Mouse (Mus musculus) liver, adult (tissue): ENCODE measurements around the gene Cnnm2.

Experiments
- GATA4 ChIP-seq: IDR thresholded peaks from 2 replicates; pipeline ENCODE4 v1.6.1; 2014; ENCODE audit warnings: mild to moderate bottlenecking, low read length; ENCODE audit not compliant: insufficient replicate concordance

Gene Cnnm2

DNA sequence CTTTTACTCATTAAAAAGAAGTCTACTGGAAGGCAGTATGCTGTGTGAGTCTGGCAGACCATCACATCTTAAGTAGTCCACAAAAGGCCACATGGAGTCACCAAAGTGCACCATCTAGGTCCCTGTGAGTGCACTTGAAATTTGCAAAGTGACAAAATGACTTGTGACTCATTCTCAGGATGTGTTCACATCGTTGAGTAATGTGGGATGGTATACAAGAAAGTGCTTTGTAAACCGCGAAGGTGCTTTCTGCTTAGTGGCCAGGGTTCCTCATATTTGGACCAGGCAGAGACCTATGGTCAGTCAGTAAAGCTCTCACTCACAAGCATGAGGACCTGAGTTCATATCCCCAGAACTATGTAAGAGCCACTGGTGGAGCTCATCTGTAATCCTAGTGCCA, 13.6 kb upstream of the Cnnm2 start:
- no peak for TF ChIP-seq GATA4

GRCm38 (mm10) chr19:46752235-46752634, 9.2 kb upstream of the Cnnm2 start:
- TF ChIP-seq GATA4, result no peak

DNA sequence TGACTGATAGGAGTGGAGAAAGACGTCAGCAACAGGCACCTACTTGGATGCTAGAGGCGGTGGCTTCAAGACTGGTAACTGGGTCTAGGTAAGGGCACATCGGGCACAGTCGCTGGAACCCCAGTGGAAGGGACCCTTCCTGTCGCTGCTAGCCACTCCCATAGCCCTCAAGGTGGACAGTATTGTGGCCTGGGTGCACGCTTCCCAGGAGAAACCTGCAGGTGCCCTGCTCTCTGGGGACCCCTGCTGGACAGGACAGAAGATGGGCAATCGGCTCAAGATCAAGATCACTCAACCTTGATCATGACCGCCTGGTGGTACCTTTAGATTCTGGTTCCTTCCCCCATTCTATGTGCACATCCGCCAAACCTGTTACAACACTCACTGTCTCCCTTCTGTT, 6.3 kb upstream of the Cnnm2 start:
- no peak for TF ChIP-seq GATA4

- TF ChIP-seq GATA4, result no peak
Observed at GRCm38 (mm10) chr19:46756221-46756620, 5.2 kb upstream of the Cnnm2 start.

GRCm38 (mm10) chr19:46759096-46759495, 2.3 kb upstream of the Cnnm2 start:
- TF ChIP-seq GATA4, result no peak

- TF ChIP-seq GATA4, result no peak
Observed at GRCm38 (mm10) chr19:46760375-46761160, 828 bp upstream of the Cnnm2 start.

DNA sequence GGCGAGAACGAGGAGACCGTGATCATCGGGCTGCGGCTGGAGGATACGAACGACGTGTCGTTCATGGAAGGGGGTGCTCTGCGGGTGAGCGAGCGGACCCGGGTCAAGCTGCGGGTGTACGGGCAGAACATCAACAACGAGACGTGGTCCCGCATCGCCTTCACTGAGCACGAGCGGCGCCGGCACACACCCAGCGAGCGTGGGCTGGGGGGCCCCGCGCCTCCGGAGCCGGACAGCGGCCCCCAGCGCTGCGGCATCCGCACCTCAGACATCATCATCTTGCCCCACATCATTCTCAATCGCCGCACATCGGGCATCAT, 535 bp downstream of the Cnnm2 start:
- no peak for TF ChIP-seq GATA4

- TF ChIP-seq GATA4, result no peak
Observed at GRCm38 (mm10) chr19:46762291-46762991, 1.0 kb downstream of the Cnnm2 start.

DNA sequence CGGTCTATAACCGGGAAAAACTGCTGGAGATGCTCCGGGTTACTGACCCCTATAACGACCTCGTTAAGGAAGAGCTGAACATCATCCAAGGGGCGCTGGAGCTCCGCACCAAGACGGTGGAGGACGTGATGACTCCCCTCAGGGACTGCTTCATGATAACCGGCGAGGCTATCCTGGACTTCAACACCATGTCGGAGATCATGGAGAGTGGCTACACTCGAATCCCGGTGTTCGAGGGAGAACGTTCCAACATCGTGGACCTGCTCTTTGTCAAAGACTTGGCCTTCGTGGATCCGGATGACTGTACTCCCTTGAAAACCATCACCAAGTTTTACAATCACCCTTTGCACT, 1.6 kb downstream of the Cnnm2 start:
- TF ChIP-seq GATA4, result no peak

DNA sequence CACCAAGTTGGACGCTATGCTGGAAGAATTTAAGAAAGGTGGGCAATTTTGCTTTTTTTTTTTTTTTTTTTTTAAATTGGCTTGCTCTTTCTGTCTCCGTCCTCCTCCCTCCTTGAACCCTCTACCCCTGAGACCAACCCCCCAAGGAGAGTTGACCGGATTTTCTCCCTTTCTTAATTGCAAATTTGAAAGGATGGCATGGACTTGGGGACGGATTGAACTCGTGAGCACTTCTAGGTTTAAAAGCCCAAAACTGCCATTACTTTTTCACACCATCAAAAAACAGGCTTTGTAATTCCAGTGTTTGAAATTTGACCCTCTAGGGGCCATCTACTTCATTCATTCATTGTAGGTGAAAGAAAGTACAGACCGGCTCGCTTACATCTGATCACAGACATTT, 2.0 kb downstream of the Cnnm2 start:
- TF ChIP-seq GATA4, result no peak

DNA sequence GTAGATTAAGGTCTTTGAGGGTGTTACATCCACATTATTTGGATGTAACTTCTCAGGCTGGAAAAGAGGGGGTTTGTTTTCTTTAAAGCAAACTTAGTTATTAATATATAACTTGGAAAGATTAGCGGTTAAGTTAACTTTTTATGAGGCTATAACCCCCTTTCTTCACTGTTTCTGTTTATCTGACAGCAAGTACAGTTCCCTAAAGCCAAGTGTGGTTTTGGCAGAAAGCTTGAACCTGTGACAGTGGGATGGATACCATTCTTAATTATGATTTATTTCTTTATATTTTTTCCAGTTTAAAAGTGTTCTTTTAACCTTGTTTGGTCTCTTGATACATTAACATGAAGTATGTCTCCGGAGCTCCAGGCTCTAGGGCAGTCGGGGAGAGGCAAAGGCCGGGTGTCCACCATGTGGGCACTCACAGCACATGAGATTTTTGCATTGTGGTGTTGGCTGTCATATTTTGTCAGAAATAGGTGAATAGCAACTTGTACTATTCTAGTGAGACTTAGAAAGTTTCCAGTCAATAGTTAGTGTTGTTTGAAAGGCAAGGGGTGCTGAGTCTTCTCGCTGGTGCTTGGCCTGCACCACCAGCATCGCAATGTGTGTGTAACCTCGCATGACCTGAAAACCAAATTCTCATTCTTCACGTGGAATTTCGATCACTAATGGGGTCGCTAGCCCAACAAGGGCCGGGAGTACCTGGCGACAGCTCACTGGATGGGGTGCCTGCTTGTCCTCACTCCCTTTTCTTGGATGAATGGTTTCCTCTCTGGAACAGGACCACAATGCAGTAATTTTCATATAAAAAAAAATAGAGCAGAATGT, 2.8 kb downstream of the Cnnm2 start:
- TF ChIP-seq GATA4, result no peak

GRCm38 (mm10) chr19:46764763-46765117, 3.3 kb downstream of the Cnnm2 start:
- TF ChIP-seq GATA4, result no peak

DNA sequence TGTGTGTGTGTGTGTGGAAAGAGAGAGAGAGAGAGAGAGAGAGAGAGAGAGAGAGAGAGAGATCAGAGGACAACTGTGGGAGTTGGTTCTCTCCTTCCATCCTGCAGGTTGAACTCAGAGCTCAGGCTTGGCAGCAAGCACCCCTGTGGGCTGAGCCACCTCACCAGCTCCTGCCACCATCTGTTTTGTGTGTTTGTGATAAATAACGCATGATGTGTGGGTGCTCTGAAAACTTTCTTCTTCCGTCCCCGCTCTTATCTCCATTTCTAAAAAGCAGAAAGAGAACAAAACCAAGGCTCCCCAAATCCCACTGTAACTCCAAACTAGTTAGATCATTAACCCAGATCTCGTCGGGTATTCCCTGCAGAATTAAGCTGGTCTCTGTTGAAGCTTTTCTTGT, 4.7 kb downstream of the Cnnm2 start:
- TF ChIP-seq GATA4, result no peak

- TF ChIP-seq GATA4, result no peak
Observed at GRCm38 (mm10) chr19:46769759-46770158, 8.4 kb downstream of the Cnnm2 start.

DNA sequence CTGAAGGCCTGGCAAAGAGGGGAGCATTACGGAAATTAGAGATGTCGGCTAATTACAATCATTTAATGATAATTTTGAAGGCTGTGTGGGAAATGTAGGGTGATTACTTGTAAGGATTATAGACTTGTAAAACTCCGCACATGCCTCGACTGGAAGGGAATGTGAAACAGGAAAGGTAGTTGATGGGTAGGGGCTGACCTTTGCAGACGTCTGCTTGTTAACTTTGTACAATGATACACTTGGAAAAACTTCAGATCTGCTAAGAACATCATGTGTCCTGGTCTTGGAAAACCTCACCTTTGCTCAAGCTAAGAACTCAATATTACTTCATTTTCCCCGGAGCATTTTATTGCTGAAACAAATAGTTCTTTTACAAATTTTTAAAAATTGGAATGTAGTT, 10.4 kb downstream of the Cnnm2 start:
- no peak for TF ChIP-seq GATA4

- TF ChIP-seq GATA4, result no peak
Observed at GRCm38 (mm10) chr19:46776391-46776790, 15.0 kb downstream of the Cnnm2 start.
